Mouse (Mus musculus) adipocyte (in vitro differentiated cells): ENCODE data around the gene Fndc5.
A peak's percentile ranks its signal among the peaks of the same experiment; 100 is the strongest.

ENCODE experiments used
- DNase-seq: peaks from one replicate; pipeline ENCODE4 v3.0.0-alpha.2; 2016; ENCODE audit warnings: low spot score

Gene Fndc5

GRCm38 (mm10) chr4:129124652-129125146 is 12.1 kb upstream of the Fndc5 start:
- no peak for DNase-seq

GRCm38 (mm10) chr4:129125736-129126451 is 10.9 kb upstream of the Fndc5 start:
- peak; percentile 62 for DNase-seq

- DNase-seq = no peak
Measured at GRCm38 (mm10) chr4:129128582-129129338, 8.0 kb upstream of the Fndc5 start.

- no peak for DNase-seq
Measured at GRCm38 (mm10) chr4:129129387-129129786, 7.4 kb upstream of the Fndc5 start.

- peak; percentile 57 for DNase-seq
Measured at GRCm38 (mm10) chr4:129130149-129130548, 6.7 kb upstream of the Fndc5 start.

- no peak for DNase-seq
Measured at GRCm38 (mm10) chr4:129130755-129131303, 6.0 kb upstream of the Fndc5 start.

GRCm38 (mm10) chr4:129134799-129135585 is 1.8 kb upstream of the Fndc5 start:
- peak; percentile 60 for DNase-seq

- DNase-seq = no peak
Measured at GRCm38 (mm10) chr4:129135637-129136036, 1.2 kb upstream of the Fndc5 start.

- DNase-seq = no peak
Measured at GRCm38 (mm10) chr4:129136189-129136578, 615 bp upstream of the Fndc5 start.

GRCm38 (mm10) chr4:129137392-129138321 is 858 bp downstream of the Fndc5 start:
- DNase-seq = no peak

- DNase-seq = no peak
Measured at GRCm38 (mm10) chr4:129139642-129140041, 2.8 kb downstream of the Fndc5 start.

- no peak for DNase-seq
Measured at GRCm38 (mm10) chr4:129140808-129141207, 4.0 kb downstream of the Fndc5 start.

GRCm38 (mm10) chr4:129141560-129142438 is 5.0 kb downstream of the Fndc5 start:
- no peak for DNase-seq

- peak; percentile 81 for DNase-seq
Measured at GRCm38 (mm10) chr4:129142439-129143045, 5.7 kb downstream of the Fndc5 start.

- DNase-seq = no peak
Measured at GRCm38 (mm10) chr4:129143509-129143908, 6.7 kb downstream of the Fndc5 start.

GRCm38 (mm10) chr4:129144401-129145367 is 7.9 kb downstream of the Fndc5 start:
- no peak for DNase-seq

- DNase-seq = no peak
Measured at GRCm38 (mm10) chr4:129145411-129145810, 8.6 kb downstream of the Fndc5 start.

- DNase-seq = no peak
Measured at GRCm38 (mm10) chr4:129145943-129146342, 9.1 kb downstream of the Fndc5 start.
